Mouse (Mus musculus): ENCODE results near the gene Susd1. TPM values are rescaled to one million over a fixed set of nuclear protein-coding genes. Genes with fewer than 3 reads are reported as not detected.
A peak's percentile ranks its signal among the peaks of the same experiment; 100 is the strongest.

Susd1 gene
- polyA plus RNA-seq, 1 experiment from 2014 or later: 3.6 TPM

DNA sequence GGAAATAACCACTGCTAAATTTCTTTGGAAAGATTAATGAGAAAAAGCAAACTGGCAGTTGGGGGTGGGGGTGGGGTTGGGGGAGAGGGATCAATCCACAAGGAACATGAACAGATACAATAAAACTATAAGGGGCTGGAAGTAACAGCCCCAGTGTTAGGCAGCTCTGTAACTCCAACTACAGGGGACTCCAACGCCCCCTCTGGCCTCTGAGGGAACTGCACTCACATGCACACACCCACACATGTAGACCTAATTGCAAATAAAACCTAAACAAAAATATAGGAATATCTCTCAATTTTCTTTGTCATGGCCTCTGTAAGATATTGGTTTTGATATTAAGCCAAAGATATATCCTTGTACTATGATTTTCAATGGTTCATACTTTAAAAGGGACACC is 83.0 kb downstream of the Susd1 start:
- Histone ChIP-seq H3K9me3 (ENCODE audit: control insufficient read depth, low read length) (no peaks in the 10 kb centered on the region), H3K9ac (ENCODE audit: low read length) (no peak overlapping the region), H3K4me3 (ENCODE audit: control insufficient read depth in 1 of 2, insufficient read depth in 1 of 2, low read depth in 1 of 2, low read length in 2 of 2) (no peak overlapping the region), H3K27me3 (ENCODE audit: control insufficient read depth, insufficient read depth, low read length) (no peaks in the 10 kb centered on the region), H3K4me2 (ENCODE audit: low read length) (no peak overlapping the region), H3K4me1 (ENCODE audit: control insufficient read depth in 2 of 2, insufficient read depth in 2 of 2, low read length in 2 of 2) (no peaks in the 10 kb centered on the region), H3K36me3 (ENCODE audit: control insufficient read depth, insufficient read depth, low read length) (no peaks in the 10 kb centered on the region), H3K27ac (replicated peaks in 1 of 2; ENCODE audit: control insufficient read depth in 1 of 2, insufficient read depth in 1 of 2, low read depth in 2 of 2, low read length in 2 of 2) (no peak overlapping the region)
- ATAC-seq (ENCODE audit: insufficient number of reproducible peaks, insufficient read depth, low FRiP score, low read depth): no peak
- WGBS: 44% methylated on average over 1 of the region's 1 CpGs

DNA sequence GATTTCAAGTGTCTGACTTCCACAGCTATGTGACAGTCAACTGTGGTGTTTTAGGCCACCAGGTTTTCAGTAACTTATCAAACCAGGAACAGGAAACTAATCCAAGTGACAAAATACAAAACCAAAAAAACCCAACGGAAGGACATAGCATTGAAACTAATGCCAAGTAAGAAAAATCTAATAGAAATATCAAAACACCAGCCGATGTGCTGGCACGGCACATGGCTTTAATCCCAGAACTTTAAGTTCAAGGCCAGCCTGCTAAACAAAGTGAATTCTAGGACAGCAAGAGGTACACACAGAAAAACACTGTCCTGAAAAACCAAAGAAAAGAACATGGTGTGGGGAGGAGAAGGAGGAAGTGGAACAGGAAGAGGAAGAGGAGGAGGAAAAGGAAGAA is 83.8 kb downstream of the Susd1 start:
- WGBS: 77% methylated on average over 3 of the region's 3 CpGs
- no peak overlapping the region for H3K4me3 ChIP-seq (ENCODE audit: control insufficient read depth in 1 of 2, insufficient read depth in 1 of 2, low read depth in 1 of 2, low read length in 2 of 2)
- H3K27ac ChIP-seq (replicated peaks in 1 of 2; ENCODE audit: control insufficient read depth in 1 of 2, insufficient read depth in 1 of 2, low read depth in 2 of 2, low read length in 2 of 2): no peak overlapping the region
- peaks cover 2% of the 10 kb centered on the region in 2 experiments for H3K4me1 ChIP-seq (ENCODE audit: control insufficient read depth in 2 of 2, insufficient read depth in 2 of 2, low read length in 2 of 2)
- H3K27me3 ChIP-seq (ENCODE audit: control insufficient read depth, insufficient read depth, low read length): no peaks in the 10 kb centered on the region
- no peaks in the 10 kb centered on the region for H3K9me3 ChIP-seq (ENCODE audit: control insufficient read depth, low read length)
- ATAC-seq (ENCODE audit: insufficient number of reproducible peaks, insufficient read depth, low FRiP score, low read depth): no peak
- no peak overlapping the region for H3K4me2 ChIP-seq (ENCODE audit: low read length)
- H3K9ac ChIP-seq (ENCODE audit: low read length): no peak overlapping the region
- H3K36me3 ChIP-seq (ENCODE audit: control insufficient read depth, insufficient read depth, low read length): no peaks in the 10 kb centered on the region

DNA sequence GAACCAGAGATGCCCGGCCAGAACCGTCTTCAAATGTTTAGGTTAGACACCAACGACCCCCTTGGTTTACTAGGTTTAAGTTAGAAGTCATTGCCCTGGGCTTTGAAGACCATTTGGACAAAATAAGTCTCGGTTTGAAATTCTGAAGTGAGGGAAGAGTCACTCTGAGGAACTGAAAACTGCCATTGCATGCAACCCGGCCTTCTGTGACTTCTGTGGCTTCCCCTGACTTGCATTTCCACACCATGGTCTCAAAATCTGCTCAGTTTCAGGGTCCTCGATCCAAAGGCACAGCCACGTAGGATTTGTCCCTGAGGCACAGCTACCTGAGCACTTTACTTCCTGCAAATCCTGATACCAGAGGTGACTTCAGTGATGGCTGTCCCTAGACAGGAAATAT is 86.5 kb downstream of the Susd1 start:
- Histone ChIP-seq H3K27ac (replicated peaks in 1 of 2; ENCODE audit: control insufficient read depth in 1 of 2, insufficient read depth in 1 of 2, low read depth in 2 of 2, low read length in 2 of 2) (no peak overlapping the region), H3K36me3 (ENCODE audit: control insufficient read depth, insufficient read depth, low read length) (no peaks in the 10 kb centered on the region), H3K4me3 (ENCODE audit: control insufficient read depth in 1 of 2, insufficient read depth in 1 of 2, low read depth in 1 of 2, low read length in 2 of 2) (no peak overlapping the region), H3K4me1 (ENCODE audit: control insufficient read depth in 2 of 2, insufficient read depth in 2 of 2, low read length in 2 of 2) (peaks cover 8 to 10% of the 10 kb centered on the region in 2 experiments), H3K9me3 (ENCODE audit: control insufficient read depth, low read length) (no peaks in the 10 kb centered on the region), H3K27me3 (ENCODE audit: control insufficient read depth, insufficient read depth, low read length) (no peaks in the 10 kb centered on the region), H3K9ac (ENCODE audit: low read length) (no peak overlapping the region), H3K4me2 (ENCODE audit: low read length) (no peak overlapping the region)
- no peak for ATAC-seq (ENCODE audit: insufficient number of reproducible peaks, insufficient read depth, low FRiP score, low read depth)
- WGBS: 77% methylated on average over 7 of the region's 7 CpGs

DNA sequence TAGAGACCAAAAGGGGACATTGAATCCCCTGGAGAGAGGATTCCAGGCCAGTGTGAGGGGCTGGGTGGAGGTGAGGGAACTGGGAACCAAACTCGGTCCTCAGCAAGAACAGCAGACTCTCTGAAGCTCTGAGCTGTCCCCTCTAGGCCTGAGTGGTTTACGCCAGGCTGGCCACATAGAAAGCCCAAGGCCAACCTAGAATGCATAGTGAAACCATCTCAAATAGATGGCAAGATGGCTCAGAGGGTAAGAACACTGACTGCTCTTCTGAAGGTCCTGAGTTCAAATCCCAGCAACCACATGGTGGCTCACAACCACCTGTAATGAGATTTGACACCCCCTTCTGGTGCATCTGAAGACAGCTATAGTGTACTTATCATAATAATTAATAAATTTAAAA is 88.1 kb downstream of the Susd1 start:
- no peak for ATAC-seq (ENCODE audit: insufficient number of reproducible peaks, insufficient read depth, low FRiP score, low read depth)
- H3K4me2 ChIP-seq (ENCODE audit: low read length): no peak overlapping the region
- no peak overlapping the region for H3K4me3 ChIP-seq (ENCODE audit: control insufficient read depth in 1 of 2, insufficient read depth in 1 of 2, low read depth in 1 of 2, low read length in 2 of 2)
- H3K4me1 ChIP-seq (ENCODE audit: control insufficient read depth in 2 of 2, insufficient read depth in 2 of 2, low read length in 2 of 2): peaks cover 8 to 10% of the 10 kb centered on the region in 2 experiments
- no peak overlapping the region for H3K9ac ChIP-seq (ENCODE audit: low read length)
- no peak overlapping the region for H3K27ac ChIP-seq (replicated peaks in 1 of 2; ENCODE audit: control insufficient read depth in 1 of 2, insufficient read depth in 1 of 2, low read depth in 2 of 2, low read length in 2 of 2)
- H3K36me3 ChIP-seq (ENCODE audit: control insufficient read depth, insufficient read depth, low read length): no peaks in the 10 kb centered on the region
- no peaks in the 10 kb centered on the region for H3K9me3 ChIP-seq (ENCODE audit: control insufficient read depth, low read length)
- no peaks in the 10 kb centered on the region for H3K27me3 ChIP-seq (ENCODE audit: control insufficient read depth, insufficient read depth, low read length)
- WGBS: 89% methylated on average over 2 of the region's 2 CpGs

DNA sequence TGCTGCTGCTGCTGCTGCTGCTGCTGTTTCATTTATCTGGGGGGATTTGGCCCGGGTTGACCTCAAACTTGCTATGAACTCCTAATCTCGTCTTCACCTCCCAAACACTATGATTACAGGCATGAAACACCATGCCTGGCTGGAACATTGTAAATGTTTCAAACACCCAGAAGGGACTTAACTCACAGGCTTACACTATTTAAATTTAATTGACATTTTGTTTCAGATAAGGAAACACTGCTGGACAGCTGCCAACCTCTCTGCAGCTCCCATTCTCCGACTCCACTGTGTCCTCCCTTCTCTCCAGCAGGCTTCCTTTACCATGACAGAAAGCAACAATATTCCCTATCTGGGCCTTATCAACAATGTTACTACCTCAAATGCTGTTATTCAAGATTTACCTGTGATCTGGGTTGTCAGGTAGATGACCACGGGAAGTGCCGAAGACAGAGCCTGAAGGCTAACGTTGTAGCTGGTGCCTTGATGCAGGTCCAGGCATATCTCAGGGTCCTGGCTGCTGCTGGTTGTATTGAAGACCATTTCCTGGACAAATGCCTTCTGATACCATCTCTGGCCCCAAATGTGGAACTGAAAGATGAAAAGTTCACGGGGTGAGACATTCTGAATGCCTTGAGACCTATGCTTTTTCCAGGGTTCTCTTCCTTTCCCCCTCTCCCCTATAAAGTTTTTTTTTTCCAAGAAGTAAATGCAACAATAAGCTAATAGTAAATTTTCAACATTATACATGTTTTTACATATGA is 88.8 kb downstream of the Susd1 start:
- WGBS: 16% methylated on average over 7 of the region's 7 CpGs
- peak; percentile 50; the same call in 1 of the 2 replicates for ATAC-seq (ENCODE audit: insufficient number of reproducible peaks, insufficient read depth, low FRiP score, low read depth)

DNA sequence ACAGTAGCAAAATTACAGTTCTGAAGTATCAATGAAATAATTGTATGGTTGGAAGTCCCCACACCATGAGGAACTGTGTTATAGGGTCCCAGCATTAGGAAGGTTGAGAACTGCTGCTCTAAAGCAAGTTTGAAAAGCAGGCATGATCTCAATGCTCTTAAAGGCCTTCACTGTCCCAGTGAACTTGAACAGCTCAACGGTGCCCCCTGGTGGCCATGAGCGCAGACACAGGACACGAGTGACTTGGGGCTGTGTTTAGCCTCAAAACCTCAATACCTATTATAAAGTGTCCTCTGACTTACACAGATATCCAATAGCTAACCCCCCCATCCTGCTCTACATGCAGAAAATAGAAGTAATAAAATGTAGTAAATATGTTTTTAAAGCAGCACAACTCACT is 97.7 kb downstream of the Susd1 start:
- Histone ChIP-seq H3K27ac (replicated peaks in 1 of 2; ENCODE audit: control insufficient read depth in 1 of 2, insufficient read depth in 1 of 2, low read depth in 2 of 2, low read length in 2 of 2) (no peak overlapping the region), H3K9ac (ENCODE audit: low read length) (no peak overlapping the region), H3K4me1 (ENCODE audit: control insufficient read depth in 2 of 2, insufficient read depth in 2 of 2, low read length in 2 of 2) (peaks cover 13 to 16% of the 10 kb centered on the region in 2 experiments), H3K36me3 (ENCODE audit: control insufficient read depth, insufficient read depth, low read length) (no peaks in the 10 kb centered on the region), H3K27me3 (ENCODE audit: control insufficient read depth, insufficient read depth, low read length) (no peaks in the 10 kb centered on the region), H3K4me3 (ENCODE audit: control insufficient read depth in 1 of 2, insufficient read depth in 1 of 2, low read depth in 1 of 2, low read length in 2 of 2) (no peak overlapping the region), H3K9me3 (ENCODE audit: control insufficient read depth, low read length) (no peaks in the 10 kb centered on the region), H3K4me2 (ENCODE audit: low read length) (no peak overlapping the region)
- ATAC-seq (ENCODE audit: insufficient number of reproducible peaks, insufficient read depth, low FRiP score, low read depth): peak; percentile 60; the same call in 1 of the 2 replicates
- 0% methylated on average over 3 of the region's 3 CpGs for WGBS

More for the DNA sequence above, 88.8 kb downstream of the Susd1 start:
- Histone ChIP-seq H3K4me2 (ENCODE audit: low read length) (peak overlapping the region; percentile 21; the same call in 1 of the 2 replicates), H3K4me1 (ENCODE audit: control insufficient read depth in 2 of 2, insufficient read depth in 2 of 2, low read length in 2 of 2) (peaks cover 8 to 10% of the 10 kb centered on the region in 2 experiments), H3K9ac (ENCODE audit: low read length) (no peak overlapping the region), H3K9me3 (ENCODE audit: control insufficient read depth, low read length) (no peaks in the 10 kb centered on the region), H3K27me3 (ENCODE audit: control insufficient read depth, insufficient read depth, low read length) (no peaks in the 10 kb centered on the region), H3K36me3 (ENCODE audit: control insufficient read depth, insufficient read depth, low read length) (no peaks in the 10 kb centered on the region), H3K27ac (replicated peaks in 1 of 2; ENCODE audit: control insufficient read depth in 1 of 2, insufficient read depth in 1 of 2, low read depth in 2 of 2, low read length in 2 of 2) (peak overlapping the region in 1 of 2 experiments; percentile 53; a peak in 1 of 4 replicates), H3K4me3 (ENCODE audit: control insufficient read depth in 1 of 2, insufficient read depth in 1 of 2, low read depth in 1 of 2, low read length in 2 of 2) (no peak overlapping the region)

DNA sequence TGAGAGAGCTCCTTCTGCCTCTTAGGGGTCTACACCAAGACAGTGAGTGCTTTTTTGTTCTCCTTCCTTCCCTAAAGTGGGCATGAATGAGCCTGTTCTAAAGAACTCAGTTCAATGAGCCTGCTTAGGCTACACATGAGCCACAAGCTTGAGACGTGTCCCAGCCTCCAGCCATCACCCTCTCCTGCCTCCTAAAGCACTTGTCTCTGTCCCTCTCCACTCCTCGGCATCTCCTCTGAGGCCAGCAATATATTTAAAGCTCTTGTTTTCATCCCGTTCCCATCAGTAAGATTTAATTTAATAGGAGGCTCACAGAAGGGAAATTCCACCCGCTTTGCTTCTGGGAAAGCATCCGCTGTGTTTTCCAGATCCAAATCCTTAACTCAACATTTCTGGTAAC is 98.4 kb downstream of the Susd1 start:
- 67% methylated on average over 5 of the region's 5 CpGs for WGBS
- Histone ChIP-seq H3K9ac (ENCODE audit: low read length) (no peak overlapping the region), H3K4me1 (ENCODE audit: control insufficient read depth in 2 of 2, insufficient read depth in 2 of 2, low read length in 2 of 2) (peaks cover 15 to 20% of the 10 kb centered on the region in 2 experiments), H3K27me3 (ENCODE audit: control insufficient read depth, insufficient read depth, low read length) (no peaks in the 10 kb centered on the region), H3K36me3 (ENCODE audit: control insufficient read depth, insufficient read depth, low read length) (no peaks in the 10 kb centered on the region), H3K4me2 (ENCODE audit: low read length) (no peak overlapping the region), H3K9me3 (ENCODE audit: control insufficient read depth, low read length) (no peaks in the 10 kb centered on the region), H3K27ac (replicated peaks in 1 of 2; ENCODE audit: control insufficient read depth in 1 of 2, insufficient read depth in 1 of 2, low read depth in 2 of 2, low read length in 2 of 2) (no peak overlapping the region), H3K4me3 (ENCODE audit: control insufficient read depth in 1 of 2, insufficient read depth in 1 of 2, low read depth in 1 of 2, low read length in 2 of 2) (no peak overlapping the region)
- ATAC-seq (ENCODE audit: insufficient number of reproducible peaks, insufficient read depth, low FRiP score, low read depth): no peak

Measured in heart, embryonic 14.5 days (tissue).